Mouse (Mus musculus) Muller cell, postnatal 12 days (primary cell): ENCODE measurements around the gene Fto.
A peak's percentile ranks its signal among the peaks of the same experiment; 100 is the strongest.

ENCODE experiments used
- DNase-seq: peaks from one replicate; pipeline ENCODE4 v3.0.0-alpha.2; 2015; ENCODE audit errors: inconsistent ontology term

The Fto gene

DNA sequence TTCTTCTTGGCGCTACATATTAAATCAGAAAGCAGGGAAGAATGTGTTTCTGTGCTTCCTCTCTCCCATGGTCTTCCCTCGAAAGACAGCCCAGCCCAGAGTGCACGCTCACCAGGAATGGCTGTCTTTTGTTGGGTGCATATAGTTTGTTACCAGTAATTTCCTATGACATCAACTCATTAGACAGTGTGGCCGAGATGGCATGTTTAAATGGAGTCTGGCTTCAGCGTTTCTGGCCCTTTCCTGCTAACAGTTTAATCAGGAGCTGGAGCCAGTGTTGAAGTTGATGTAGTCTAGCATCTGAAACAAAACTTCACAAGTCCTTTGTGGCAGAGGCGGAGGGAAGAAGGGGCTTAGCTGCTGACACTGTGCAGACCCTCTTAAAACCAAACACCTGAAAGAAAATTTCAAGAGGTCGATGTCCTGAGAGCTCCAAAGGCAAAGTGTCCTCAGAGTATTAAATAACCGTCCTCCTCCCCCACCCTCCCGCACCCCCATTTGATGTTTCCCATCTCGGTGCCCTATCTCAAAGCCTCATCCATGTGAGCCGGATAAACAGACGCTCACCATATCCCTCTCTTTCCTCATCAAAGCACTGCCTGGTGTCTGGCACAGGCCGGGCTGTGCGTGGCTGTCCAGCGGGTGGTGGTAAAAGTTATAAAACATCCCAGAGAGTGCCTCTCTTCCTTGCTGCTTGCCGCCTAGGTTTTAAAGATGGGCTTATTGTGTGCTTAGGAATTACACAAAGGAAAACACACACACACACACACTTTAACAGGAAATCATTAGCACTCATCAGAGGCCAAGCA, 210.9 kb downstream of the Fto start:
- no peak for DNase-seq

DNA sequence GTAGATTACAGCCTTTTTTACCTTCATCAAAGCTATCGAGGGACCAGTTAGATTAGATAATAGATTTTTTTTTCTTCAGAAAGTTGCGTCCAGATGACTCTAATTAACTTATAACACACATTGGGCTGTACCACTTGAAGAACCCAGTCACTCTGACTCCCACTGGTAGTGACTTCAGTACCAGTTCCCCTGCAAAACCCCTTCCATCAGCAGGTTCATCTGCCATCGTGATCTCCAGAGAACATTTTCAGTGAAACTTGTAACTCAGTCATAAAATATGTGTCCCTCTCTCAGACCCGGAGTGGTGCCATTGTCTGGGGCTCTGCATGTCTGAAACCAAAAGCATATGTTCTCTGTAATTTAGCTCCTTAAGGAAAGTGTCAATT, 211.5 kb downstream of the Fto start:
- no peak for DNase-seq

DNA sequence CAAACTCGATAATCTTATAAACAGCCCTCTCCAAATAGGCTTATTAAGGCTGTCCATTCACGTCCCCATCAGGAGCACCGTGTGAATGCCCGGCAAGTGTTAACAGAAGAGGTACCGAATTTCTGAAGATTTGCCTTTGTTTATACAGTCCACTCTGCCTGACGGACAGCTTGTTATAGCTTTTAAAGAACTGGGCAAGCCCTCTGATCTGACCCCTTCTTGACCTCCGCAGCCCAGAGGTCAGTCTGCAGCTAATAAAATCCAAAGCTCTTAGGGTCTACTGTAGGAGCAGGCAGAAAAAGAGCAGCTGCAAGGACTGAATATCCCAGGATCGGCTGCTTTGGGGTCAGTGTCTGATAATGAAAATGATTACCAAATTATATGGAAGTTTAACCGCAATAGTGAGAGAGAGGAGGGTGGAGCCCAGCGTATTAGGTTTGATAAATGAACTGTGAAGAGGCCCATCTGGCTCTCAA, 212.1 kb downstream of the Fto start:
- no peak for DNase-seq

DNA sequence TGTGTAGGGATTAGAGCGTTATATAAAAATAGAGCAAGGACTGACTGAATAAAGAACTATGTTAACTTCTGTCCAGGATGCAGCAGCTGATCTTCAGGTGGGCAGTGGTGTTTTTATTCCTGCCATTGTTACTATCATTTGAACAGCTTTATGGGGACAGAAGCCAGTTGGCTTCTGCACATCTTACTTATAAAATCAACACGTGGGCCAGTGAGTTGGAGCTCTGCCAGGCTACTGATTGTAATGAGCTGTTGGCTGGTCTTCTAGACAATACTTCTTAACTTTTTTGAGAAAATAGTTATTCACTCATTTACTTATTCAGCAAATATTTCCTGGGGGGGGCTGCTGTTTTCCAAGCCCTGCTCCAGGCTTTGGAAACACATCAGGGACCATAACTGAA, 215.6 kb downstream of the Fto start:
- DNase-seq: no peak

DNA sequence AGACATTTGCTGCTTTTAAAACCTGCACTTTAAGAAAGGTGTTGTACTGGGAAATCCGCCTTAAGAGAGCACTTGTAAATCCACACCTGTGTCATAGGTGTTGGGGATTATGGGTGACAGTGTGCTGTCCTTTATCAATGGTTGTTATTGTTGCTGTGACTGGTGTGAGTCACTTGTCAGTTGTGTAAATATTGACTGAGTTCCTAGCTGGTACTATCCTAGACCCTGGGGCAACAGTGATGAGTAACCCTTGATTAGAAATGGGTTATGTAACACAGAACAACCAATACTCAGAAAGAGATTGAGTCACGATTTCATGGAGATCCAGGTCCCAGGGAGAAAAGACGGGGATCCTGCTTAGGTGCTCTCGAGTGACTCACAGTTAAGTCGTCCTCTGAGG, 216.4 kb downstream of the Fto start:
- DNase-seq: peak; percentile 49

DNA sequence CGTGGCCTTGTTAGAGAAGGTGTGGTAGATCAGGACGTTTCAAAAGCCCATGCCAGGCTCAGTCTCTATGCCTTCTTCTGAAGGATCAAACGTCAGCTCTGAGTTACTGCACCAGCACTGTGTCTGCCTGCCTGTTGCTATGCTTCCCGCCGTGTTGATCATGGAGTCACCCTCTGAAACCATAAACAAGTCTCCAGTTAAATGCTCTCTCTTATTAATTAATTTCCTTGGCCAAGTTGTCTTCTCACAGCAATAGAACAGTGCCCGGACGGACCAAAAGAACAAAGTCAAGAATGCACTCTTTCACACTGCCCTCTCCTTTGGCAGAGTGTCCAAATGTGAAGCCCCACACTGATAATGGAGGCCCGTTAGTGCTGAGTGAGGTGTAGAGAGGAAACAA, 217.3 kb downstream of the Fto start:
- no peak for DNase-seq

DNA sequence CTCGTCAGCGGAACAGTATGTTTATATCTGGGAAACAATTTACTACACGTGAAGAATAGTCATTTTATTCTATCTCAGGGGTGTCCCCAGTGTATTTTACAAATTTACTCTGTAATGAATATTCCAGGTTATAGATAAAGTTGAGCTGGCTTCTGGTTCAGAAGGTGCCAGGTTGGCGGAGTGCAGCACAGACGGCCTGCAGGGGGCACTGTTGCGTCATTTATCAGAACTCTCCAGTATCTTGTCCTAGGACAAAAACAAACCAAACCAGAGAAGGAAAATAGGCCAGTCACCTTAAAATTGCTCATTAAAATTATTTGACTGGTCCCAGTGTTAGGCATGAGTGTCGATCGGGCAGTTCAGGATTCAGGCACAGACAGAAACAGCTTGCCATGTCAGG, 218.6 kb downstream of the Fto start:
- peak; percentile 44 for DNase-seq

DNA sequence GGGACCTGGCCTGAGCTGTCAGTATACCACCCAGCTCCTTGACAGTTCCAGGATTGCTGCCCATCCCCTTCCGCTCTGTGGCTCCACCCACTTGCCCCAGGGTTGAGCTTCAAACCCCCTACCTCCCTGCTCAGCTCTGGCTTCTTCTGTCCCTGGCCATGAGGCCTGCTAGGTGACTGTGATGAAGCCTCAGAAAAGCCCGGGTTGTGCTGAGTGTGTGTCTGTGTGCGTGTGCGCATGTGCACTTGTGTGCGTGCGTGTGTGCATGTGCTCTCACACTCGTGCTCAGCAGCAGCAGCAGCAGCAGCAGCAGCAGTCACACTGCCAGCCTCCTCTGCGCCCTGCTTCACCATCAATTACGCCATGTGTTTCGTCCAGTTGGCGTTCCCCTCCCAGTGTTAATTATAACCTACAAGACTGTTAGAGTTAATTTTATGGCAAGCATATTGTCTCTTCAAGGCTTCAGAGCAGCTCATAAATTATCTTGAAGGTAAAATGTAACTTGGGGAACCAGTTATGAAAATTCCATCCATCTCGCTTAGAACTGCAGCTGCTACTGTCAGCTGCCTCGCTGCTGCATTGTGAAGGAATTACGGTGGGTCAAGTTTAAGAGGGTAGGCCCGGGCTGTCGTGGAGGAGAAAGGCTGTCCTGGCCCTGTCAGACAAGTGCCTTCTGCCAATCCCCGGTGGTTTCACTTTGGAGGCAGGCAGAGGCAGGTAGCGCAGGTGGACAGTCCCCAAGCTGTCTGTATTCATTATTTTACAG, 219.5 kb downstream of the Fto start:
- no peak for DNase-seq

DNA sequence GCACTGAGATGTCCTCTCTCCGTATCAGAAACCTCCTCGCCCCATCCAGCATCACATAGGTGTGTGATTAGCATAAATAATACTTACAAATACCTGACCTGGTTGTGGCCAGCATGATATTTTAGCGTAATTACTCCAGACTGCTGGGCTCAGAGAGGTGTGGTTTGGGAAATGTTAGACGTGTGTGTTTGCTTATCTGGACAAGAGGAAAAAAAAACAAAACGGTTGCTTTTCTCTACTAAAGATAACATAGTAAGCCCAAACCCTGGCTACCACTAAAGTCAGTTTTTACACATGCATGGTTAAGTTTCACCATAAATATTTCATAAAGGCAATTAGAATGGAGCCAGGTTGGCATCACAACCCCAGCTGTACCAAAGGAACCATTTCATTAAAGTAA, 221.4 kb downstream of the Fto start:
- no peak for DNase-seq

DNA sequence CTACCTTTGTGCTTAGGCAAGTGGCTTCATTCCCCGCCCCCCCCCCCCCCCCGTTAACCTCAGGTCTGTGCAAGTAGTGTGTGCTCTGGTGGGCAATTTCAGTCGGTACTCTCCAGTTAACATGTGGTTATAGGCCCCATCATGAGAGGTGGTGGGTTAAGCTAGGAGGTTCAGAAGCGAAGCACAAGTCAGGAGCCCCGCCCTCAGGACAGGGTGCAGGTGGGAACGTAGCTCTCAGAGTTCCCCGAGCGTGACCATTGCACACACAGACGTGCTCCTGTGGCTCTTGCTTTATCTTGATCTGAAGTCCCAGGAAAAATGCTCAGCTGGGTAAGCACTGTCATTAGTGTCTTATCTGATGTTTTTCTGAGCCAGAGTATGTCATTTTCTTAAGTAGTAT, 224.8 kb downstream of the Fto start:
- DNase-seq: no peak

DNA sequence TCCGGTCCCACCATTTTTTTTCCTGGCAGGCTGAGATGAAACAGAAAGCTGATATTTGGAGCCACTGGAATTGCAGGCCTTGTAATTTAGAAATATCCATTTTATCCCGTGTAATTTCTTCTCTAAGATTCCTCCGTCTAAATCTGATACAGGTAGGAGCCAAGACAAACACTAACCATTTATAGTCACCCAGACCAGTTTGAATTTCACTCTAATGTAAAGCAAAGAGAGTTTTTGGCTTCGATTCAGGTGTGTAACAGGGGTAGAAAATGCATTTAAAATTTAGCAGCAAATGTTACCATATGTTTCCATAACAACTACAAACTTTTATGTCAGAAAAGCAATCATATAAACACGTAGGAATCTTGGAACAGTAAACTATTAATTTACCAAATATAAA, 225.6 kb downstream of the Fto start:
- no peak for DNase-seq

DNA sequence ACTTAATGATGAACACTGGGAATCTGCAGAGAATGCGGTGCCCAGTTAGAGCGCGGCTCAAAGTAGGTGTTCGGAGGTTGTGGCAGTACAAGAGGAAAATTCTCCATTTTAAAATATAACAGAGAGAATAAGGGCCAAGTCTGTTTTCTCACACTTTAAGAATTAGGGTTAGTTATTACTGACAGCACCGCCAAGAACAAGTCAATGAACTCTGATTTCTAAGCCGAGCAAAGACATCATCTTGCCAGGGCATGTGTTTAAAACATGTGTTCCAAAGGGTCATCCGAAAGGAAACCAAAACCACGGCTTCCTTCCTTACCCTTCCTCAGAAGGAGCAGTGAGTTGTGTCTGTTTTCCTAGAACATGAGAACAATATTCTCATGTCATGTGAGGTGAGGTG, 226.3 kb downstream of the Fto start:
- no peak for DNase-seq

DNA sequence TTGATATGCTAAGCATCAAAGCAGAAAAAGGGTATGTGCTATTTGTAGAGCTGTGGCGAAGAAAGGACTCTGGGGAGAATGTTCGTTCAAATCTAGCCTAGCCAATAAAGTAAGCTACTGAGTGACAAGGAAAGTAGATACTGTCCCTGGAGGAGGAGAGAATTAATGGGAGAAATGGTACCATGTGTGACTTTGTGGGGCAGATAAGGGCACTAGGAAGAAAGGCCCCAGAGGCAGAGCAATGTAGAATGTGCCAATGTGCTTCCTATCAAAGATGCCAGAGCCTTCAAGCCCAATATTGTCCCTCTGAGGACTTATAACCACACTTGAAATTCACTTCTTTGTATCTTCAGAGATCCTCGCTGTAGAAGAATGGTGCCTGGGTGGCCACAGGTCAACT, 227.9 kb downstream of the Fto start:
- no peak for DNase-seq

DNA sequence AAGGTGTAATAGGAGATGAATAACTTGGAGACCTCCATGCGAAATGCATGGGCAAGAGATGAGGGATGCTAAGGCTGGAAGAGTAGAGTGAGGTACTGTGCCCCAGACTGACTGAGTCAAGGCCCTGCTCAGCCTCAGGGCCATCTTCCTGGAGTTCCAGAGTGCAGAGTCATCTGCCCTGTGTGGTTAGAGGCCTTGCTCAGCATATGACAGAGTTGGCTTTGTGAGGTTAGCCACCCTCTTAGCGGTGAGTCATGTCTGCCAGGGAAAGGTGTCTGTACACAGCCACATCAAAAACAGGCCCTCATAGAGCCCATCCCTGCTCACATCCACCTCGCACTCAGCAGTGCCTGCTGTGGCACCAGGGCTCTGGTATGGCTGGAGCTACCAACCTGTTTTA, 232.2 kb downstream of the Fto start:
- peak; percentile 74 for DNase-seq

DNA sequence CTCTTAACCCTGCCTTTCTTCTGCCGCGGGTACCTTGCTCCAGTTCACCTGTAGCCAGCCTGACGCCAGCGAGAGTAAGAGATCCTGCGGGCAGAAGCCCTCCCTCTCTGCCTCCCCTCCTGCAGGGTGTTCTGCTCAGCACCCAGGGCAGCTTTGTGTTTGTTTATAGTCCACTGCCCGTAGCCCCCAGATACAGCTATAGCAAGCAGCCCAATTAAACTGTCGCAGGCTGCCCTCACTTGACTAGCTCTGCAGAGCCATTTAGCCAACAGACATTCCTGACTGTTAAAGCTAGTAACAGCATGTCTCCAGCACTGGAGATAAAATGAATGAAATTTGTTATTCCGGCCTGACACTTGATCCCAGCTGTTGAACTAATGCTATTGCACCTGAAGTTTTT, 233.3 kb downstream of the Fto start:
- DNase-seq: no peak

DNA sequence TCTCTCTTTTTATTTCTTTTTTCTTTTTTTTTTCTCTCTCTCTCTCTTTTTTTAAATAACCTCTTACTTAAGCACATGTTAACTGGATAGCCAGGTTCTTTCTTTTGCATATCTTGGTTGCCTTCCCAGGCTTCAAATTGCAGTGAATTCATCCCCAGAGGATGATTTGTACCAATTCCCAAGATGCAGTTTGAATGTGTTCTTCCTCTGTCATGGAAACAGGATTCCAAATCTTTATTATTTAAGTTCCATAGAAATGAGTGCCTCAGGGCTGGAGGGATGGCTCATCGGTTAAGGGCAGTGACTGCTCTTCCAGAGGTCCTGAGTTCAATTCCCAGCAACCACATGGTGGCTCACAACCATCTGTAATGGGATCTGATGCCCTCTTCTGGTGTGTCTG, 236.8 kb downstream of the Fto start:
- DNase-seq: no peak

DNA sequence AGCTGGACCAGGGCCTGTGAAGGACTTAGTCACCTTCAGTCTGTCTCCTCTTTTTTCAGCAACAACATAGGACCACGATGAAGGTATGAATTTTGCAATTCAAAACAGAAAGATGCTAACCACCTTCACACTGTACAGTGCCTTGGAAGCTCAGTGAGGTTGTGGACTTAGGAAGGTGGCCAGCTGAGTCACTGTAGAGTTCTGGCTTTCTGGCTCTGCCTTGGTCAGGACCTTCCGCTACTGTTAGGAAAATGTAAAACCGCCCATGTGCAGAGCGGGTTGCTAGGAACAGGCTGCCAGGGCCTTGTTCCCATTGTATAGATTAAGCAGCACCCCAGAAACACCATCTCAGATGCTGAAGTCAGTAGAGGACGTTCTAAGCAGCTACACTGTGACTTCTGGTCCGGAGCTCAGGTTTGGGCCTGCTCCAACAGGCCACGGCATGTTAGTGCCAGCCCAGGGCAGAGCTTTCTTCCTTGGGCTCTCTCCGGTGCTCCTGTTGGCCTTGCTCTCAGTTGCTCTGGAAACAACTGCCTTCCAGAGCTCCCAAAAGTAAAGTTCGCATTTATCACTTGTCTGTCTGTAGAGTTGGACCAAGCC, 237.9 kb downstream of the Fto start:
- no peak for DNase-seq

DNA sequence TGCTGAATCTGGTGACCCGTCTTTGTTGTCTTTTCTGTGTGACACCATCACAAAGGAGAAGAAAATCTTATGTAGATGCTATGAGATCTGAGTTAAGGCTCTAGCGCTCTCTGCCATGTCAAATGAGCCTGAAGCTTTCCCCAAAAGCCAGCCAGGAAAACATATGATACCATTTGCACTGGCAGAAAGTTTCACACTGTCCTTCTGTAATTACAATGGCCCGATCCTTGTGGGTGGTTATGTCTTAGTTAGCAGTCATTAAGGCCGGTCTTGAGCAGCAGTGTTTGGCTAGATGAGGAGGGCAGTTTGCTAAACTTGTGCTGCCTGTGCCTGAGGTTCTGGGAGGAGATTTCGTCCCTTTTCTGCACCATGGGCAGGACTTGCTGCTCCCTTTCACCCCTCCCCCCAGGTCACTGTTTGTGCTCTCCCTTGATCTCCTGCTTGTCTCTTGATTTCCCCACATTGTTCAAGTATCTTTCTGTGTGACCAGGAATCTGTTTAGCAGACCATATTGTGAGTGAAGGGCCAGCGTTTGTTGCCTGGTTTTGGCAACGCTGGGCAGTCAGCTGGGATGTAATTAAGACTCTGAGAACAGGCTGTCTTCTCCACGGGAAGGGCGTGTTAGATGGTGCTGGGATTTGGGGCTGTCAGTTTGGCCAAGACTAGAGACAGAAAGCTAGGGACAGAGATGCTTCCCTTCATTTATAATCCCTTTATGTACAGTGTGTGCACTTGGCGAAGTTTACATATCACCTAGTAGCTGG, 238.6 kb downstream of the Fto start:
- DNase-seq: peak; percentile 80

DNA sequence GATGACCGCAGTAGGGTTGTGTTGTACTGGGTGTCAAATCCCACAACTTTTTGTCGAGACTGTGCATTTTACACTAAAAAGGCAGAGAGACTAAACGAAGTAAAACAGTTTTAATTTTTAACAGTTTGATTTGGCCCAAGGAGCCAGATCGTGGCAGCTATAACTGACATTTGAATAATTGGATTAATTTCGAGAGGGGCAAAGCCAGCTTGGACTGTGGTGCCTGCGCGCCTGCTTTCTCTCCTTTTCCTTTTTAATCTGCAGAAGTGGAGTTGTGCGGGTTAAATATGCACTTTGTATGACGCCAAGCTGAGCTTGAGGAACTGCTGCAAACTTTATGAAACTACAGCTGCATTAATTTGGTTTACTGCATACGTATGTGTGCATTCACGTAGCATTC, 239.3 kb downstream of the Fto start:
- DNase-seq: no peak

DNA sequence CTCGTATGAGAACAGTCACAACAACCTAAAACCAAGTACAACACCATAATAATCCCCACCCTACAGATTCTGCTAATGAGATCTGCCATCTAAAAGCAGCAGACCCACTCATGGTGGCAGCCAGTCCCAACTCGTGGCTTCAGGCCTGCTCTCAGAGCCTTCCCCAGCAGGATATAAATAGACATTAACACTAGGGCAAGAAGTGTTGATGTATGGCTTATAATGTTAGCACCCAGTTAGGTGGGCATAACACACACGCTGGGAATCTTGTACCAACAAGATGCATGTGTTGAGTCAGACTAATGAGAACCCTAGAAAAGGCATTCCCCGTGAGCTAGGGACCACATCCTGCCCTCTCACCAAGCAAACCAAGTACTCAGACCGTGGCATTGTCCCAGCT, 240.1 kb downstream of the Fto start:
- peak; percentile 38 for DNase-seq

DNA sequence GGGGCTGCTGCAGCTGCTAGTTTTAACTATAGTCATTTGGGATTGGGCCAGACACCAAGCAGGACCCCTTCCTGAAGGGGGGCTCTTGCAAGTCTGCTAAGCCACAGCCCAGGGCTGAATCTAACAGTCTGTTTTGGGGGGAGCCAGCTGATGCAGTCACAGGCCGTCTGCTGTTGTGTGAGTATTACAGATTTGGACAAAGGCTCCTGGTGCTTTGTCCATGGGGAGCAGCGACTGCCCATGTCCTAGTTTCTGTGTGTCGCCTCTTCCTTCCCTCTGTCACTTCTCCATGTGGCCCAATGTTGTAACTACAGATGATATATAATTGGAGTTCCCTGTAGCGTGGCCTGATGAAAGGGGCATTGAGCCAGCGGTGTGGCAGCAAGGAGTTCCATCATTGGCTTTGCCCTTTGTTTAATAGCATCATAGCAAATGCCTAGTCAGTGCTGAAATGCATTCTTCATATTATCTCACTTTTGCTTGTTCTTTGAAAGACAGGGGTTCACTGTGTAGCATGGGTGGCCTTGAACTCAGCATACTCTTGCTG, 243.8 kb downstream of the Fto start:
- peak; percentile 50 for DNase-seq

DNA sequence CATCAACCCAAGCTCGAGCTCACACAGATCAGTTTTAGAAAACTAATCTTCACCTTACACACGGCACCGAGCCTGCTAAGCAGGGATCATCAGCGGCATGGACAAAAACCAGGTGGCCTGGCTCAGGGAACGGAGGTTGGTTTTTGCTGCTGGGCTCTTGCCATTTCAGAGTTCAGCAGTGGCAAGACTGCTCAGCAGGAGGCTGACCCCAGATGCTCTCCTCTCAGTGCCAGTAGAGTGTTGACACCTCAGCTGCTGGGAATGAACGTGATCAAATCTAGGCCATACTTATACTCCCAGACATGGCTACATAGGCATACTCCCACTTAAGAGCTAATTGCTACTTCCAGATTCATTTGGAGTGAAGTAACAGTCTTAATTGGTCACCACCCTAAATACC, 245.1 kb downstream of the Fto start:
- no peak for DNase-seq
